Mouse (Mus musculus): ENCODE measurements around the gene Vsig2. TPM values are rescaled to one million over a fixed set of nuclear protein-coding genes. Genes with fewer than 3 reads are reported as not detected.
A peak's percentile ranks its signal among the peaks of the same experiment; 100 is the strongest.

Gene Vsig2
- total RNA-seq, 1 experiment from 2014 or later: 0.70 TPM

DNA sequence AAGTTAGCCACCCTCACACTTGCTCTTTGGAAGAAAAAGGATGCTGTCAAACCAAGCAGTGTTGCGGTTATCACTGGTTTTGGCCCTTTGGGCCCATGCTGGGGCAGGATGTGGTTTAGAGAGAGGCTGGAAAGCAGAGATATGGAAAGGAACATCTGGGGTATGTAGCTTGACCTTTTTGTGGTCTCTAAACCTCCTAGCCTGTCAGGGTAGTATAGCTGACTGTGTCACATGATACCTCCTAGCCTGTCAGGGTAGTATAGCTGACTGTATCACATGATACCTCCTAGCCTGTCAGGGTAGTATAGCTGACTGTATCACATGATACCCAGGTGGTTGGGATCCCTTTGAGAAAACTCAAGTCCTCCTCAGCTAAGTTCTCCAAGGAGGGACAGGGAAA lies 15.2 kb downstream of the Vsig2 start:
- ATAC-seq (ENCODE audit: extremely low read depth, insufficient number of reproducible peaks, low FRiP score, poor library complexity, severe bottlenecking): no peak

DNA sequence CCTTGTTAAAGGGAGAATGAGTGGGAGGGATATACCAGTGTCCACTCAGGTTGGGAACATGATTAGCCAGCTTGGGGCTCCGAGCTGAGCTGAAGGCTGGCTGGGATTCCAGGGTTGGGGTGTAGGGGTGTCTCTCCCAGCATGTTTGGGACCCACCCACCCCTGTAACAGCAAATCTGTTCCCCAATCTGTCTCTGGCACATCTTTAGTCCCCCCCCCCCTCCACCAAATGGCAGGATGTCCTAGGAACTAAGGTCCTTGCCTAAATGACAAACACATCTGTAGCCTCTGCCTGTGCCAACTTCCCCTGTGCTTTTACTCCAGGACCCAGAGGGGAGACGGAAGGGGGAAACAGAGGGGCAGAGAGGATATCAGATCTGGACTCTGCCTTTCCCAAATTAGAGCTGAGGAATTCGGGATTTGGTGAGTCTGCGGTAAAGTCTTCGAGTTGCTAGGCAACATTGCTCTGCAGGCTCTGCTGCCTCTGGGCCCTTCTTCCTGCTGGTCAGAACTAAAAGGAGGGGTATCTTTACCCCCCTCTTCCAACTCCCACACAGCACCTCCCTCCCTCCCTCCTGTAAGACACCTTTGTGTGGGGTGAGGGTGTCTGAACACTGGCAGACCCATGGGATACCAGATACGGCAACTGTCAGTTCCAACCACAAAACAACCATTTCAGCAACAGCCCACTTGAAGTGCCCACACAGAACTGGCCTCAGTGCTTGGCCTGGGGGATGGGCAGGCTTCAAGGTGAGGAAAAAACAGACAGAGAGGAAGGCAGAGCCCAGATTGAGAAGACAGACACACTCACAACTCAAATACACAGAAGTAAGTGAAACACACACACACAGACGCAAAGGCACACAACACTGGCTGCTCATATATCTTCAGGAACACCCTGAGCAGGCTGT lies 16.0 kb downstream of the Vsig2 start, which contains the start of gene Siae:
Siae (plus strand) TSS at position 861 of the 911 bp plus-strand sequence.
- no peak for ATAC-seq (ENCODE audit: extremely low read depth, insufficient number of reproducible peaks, low FRiP score, poor library complexity, severe bottlenecking)

DNA sequence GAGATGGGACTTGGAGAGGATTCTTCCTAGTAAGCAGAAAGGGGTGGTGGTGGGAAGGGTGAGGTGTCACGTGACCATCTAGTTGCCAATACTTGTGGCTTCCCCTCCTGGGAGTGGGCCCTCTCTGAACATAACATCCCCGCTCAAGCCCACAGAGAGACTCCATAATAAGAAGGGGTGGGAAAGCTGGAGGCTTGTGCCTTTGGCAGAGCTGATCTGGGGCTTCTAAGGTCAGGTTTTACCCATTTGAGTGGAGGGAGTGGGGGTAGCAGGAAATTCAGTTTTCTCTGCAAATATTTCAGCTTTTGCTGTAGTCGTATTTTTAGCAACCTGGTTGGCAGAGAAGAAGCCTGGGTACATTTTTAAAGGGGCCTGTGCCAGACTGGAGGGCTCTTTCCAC lies 17.3 kb downstream of the Vsig2 start:
- ATAC-seq (ENCODE audit: extremely low read depth, insufficient number of reproducible peaks, low FRiP score, poor library complexity, severe bottlenecking): no peak

DNA sequence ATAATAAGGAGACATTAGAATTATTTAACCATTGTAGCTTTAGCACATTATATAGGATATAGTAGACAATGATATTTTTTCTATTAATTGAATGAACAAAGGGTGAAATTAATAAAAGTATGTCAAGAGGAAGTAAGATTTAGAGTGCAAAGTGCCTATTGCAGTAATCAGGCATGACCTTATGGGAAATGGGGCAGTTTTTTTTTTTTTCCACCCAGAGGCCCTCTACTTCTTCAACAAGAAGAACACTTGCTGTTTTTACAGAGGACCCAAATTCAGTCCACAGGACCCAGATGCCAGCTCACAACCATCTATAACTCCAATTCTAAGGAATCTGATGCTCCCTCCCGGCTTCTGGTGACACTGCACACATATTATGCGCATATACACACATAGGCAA lies 21.6 kb downstream of the Vsig2 start:
- ATAC-seq (ENCODE audit: extremely low read depth, insufficient number of reproducible peaks, low FRiP score, poor library complexity, severe bottlenecking): no peak

DNA sequence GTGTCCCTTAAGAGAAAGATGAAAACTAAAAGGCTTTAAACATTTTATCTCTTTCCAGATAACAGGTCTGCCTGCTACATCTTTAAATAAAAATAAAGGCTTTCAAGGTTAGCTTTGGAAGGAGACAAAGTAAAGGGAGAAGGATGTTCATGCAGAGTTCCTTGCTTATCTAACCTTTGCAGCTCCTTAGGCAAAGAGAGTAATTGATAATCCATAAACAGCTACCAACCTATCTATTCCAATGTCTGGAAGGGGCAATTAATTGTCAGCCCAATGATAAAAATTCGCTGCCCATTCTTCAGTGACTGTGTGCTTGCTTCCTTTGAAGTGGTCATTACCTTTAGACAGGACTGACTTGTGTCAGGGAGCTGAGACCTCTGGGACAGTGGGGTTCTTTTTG lies 24.8 kb downstream of the Vsig2 start:
- ATAC-seq (ENCODE audit: extremely low read depth, insufficient number of reproducible peaks, low FRiP score, poor library complexity, severe bottlenecking): no peak

GRCm38 (mm10) chr9:37567019-37567418 lies 28.0 kb downstream of the Vsig2 start:
- no peak for ATAC-seq (ENCODE audit: extremely low read depth, insufficient number of reproducible peaks, low FRiP score, poor library complexity, severe bottlenecking)

- ATAC-seq (ENCODE audit: extremely low read depth, insufficient number of reproducible peaks, low FRiP score, poor library complexity, severe bottlenecking): no peak
Observed at GRCm38 (mm10) chr9:37567454-37567853, 28.4 kb downstream of the Vsig2 start.

- ATAC-seq (ENCODE audit: extremely low read depth, insufficient number of reproducible peaks, low FRiP score, poor library complexity, severe bottlenecking): no peak
Observed at GRCm38 (mm10) chr9:37567892-37568604, 29.0 kb downstream of the Vsig2 start.

GRCm38 (mm10) chr9:37568605-37569214 lies 29.7 kb downstream of the Vsig2 start:
- no peak for ATAC-seq (ENCODE audit: extremely low read depth, insufficient number of reproducible peaks, low FRiP score, poor library complexity, severe bottlenecking)

GRCm38 (mm10) chr9:37569231-37569835 lies 30.3 kb downstream of the Vsig2 start:
- no peak for ATAC-seq (ENCODE audit: extremely low read depth, insufficient number of reproducible peaks, low FRiP score, poor library complexity, severe bottlenecking)

DNA sequence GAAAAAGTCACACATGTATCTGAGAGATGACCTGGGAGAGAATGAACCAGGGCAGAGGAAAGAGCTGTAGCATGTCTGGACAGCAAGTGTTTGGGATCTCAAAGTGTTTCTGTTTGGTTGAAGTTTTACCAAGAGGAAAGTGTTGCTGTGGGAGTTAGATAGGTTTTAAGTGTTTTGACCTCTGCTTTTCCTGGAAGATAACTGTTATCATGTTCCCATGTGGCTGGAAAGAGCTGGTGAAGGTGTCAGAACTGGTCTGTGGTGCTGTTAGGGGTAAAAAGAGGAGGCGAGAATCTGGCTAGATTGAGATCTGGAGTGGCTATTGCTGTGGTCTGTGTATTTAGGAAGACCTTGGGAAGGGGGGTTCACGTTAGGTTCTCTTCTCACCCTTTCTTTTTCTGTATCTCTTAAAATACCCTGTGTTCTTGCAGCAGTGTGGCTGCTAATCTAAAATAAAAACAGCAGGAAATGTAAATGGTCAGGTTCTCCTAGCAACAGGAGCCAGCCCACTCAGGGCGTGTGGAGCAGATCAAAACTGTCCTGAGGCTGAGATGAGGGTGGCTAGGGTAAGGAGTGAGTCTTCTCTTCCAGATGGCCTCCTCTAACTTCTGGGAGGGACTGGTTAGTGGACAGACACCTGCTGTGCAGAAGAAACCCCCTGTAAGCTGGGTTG lies 33.3 kb downstream of the Vsig2 start:
- ATAC-seq (ENCODE audit: extremely low read depth, insufficient number of reproducible peaks, low FRiP score, poor library complexity, severe bottlenecking): no peak

DNA sequence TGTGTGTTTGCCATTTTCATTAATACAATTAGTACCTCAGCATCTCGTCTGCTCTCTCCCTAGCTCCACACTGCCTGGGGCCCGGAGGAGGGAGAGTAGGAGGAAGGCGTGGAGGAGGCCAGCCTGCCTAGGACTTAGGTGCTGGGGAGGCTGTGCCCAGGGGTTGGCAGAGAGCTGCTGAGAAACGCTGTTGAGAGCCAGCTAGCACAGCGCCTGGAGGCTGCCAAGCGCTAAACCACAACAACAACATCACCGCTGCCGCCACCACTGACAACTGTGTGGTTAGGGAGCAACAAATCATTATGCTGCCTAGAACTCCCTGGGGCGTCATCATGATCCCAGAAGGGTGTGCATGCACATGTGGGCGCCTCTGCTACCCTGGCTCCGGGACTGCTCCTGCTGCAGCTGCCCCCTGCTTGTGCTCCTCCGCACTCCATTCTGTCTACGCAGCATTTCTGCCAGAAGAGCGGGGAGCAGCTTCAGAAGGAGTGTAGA lies 37.4 kb downstream of the Vsig2 start:
- peak; percentile 68 for ATAC-seq (ENCODE audit: extremely low read depth, insufficient number of reproducible peaks, low FRiP score, poor library complexity, severe bottlenecking)

DNA sequence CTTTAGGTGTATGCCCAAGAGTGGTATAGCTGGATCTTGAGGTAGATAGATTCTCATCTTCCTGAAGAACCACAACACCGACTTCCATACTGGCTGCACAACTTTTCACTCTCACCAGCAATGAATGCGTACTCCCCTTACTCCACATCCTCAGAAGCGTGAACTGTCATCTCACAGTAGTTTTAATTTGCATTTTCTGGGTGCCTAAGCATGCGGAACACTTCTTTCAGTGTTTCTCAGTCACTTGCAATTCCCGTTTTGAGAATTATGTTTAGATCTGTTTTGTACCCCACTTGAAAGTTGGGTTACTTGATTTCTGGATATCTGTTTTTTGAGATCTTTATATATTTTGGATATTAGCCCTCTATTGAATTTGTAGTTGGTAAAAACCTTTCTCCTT lies 44.5 kb downstream of the Vsig2 start:
- peak; percentile 56; the same call in 1 of the 2 replicates for ATAC-seq (ENCODE audit: extremely low read depth, insufficient number of reproducible peaks, low FRiP score, poor library complexity, severe bottlenecking)

DNA sequence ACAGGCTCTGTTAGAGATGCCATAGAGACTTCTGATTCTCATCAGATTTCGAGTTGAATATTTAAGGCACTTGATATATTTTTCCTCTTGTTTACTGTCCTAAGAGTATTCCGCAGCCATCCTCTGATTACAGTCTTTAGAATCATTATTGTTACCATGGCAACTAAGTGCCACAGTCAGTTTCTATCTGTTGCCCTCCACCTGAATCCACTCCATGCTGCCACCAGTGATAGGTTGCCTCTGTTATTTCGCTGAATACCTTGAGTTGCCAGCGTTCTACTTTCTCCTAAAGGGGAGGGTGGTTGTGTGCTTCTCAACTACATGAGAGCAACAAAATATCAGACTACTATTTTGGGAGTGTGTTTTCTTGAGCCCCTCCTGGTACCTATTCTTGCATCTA lies 47.7 kb downstream of the Vsig2 start:
- no peak for ATAC-seq (ENCODE audit: extremely low read depth, insufficient number of reproducible peaks, low FRiP score, poor library complexity, severe bottlenecking)

DNA sequence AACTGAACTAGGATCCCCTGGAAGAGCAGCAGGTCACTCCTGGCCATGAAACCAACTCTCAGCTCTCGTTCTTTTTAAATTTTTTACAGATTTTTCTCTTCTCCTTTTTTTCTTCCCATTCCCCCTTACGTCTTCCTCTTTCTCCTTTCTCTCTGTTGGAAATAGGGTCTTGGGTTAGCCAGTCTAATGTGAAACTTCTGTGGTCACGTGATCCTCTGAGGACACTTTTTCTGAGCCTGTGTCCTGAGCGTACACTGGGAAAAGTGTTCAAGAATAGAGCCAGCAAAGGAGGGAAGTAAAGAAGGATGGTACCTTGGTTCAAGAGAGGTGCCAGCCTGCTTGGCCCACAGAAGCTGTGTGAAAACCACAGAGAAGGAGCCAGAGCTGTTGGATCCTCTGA lies 51.3 kb downstream of the Vsig2 start:
- no peak for ATAC-seq (ENCODE audit: extremely low read depth, insufficient number of reproducible peaks, low FRiP score, poor library complexity, severe bottlenecking)

DNA sequence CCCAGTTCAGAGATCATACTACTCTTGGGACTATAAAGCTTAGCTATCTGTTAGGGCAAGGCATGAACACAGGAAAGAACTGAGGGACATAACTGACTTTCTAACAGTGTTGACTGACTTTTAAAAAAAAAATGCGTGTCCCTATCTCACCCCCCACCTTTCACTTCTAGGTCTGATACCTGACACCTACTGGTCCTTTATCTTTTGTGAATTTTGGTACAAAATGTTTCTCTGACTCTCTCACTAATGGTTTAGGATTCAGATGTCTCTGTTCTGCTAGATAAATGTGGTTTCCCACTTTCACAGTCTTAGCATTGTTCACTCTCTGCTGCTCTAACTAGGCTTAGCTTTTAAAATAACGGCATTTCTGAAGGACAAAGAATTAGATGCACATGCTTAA lies 53.0 kb downstream of the Vsig2 start:
- no peak for ATAC-seq (ENCODE audit: extremely low read depth, insufficient number of reproducible peaks, low FRiP score, poor library complexity, severe bottlenecking)

- no peak for ATAC-seq (ENCODE audit: extremely low read depth, insufficient number of reproducible peaks, low FRiP score, poor library complexity, severe bottlenecking)
Observed at GRCm38 (mm10) chr9:37592633-37593032, 53.6 kb downstream of the Vsig2 start.

- no peak for ATAC-seq (ENCODE audit: extremely low read depth, insufficient number of reproducible peaks, low FRiP score, poor library complexity, severe bottlenecking)
Observed at GRCm38 (mm10) chr9:37593690-37594089, 54.6 kb downstream of the Vsig2 start.
